In genomic region chr2:79256376-79256775, GRCm38 (mm10) we compare ENCODE assay signal across 8 mouse cellular contexts. TPM values are rescaled to one million over a fixed set of nuclear protein-coding genes. Genes with fewer than 3 reads are reported as not detected.
DNase-seq lines count a peak whose midpoint lies in the region; ATAC-seq and TF ChIP-seq lines count a peak whose summit lies in the region.

No protein-coding gene starts in this region.

- no peak for DNase-seq in liver, adult 2 months (ENCODE audit: extremely low read depth, low read depth, low spot score)
- no peak for DNase-seq in liver
- DNase-seq in embryonic facial prominence, embryonic 14.5 days (ENCODE audit: low spot score): no peak
- DNase-seq in limb, embryonic 11.5 days (ENCODE audit: low spot score): no peak
- no peak for DNase-seq in cerebellum, adult 11-12 months
- DNase-seq in gastrocnemius, adult 18-20 months (ENCODE audit: low spot score): no peak
- DNase-seq in adrenal gland, adult 18-20 months (ENCODE audit: low spot score in 2 of 2): no peak

- no peaks in the 10 kb centered on the region for H3K9me3 ChIP-seq in embryonic facial prominence, embryonic 14.5 days (ENCODE audit: control insufficient read depth, low read length)
- no peaks in the 10 kb centered on the region for H3K9me3 ChIP-seq in limb, embryonic 11.5 days (ENCODE audit: control insufficient read depth, low read length)
- H3K9me3 ChIP-seq in neural tube, embryonic 15.5 days (replicated peaks): no peaks in the 10 kb centered on the region

- no peaks in the 10 kb centered on the region; the same call in 1 of the 2 replicates for H3K4me1 ChIP-seq in liver, adult 2 months (ENCODE audit: control insufficient read depth, insufficient read depth, low read length)
- peaks cover 15% of the 10 kb centered on the region for H3K4me1 ChIP-seq in embryonic facial prominence, embryonic 14.5 days (ENCODE audit: control insufficient read depth, insufficient read depth, low read length)
- peaks cover 8% of the 10 kb centered on the region for H3K4me1 ChIP-seq in limb, embryonic 11.5 days (ENCODE audit: control insufficient read depth, insufficient read depth, low read length)
- peaks cover 12% of the 10 kb centered on the region for H3K4me1 ChIP-seq in neural tube, embryonic 15.5 days

- no peaks in the 10 kb centered on the region for H3K36me3 ChIP-seq in liver, adult 2 months (ENCODE audit: control insufficient read depth, insufficient read depth, low read length)
- no peaks in the 10 kb centered on the region for H3K36me3 ChIP-seq in embryonic facial prominence, embryonic 14.5 days (ENCODE audit: control insufficient read depth, insufficient read depth, low read length)
- H3K36me3 ChIP-seq in limb, embryonic 11.5 days (ENCODE audit: control insufficient read depth, insufficient read depth, low read length): no peaks in the 10 kb centered on the region
- no peaks in the 10 kb centered on the region for H3K36me3 ChIP-seq in neural tube, embryonic 15.5 days

- WGBS in liver, adult 2 months: 74% methylated on average over 1 of the region's 1 CpGs
- WGBS in embryonic facial prominence, embryonic 14.5 days: 52% methylated on average over 1 of the region's 1 CpGs
- WGBS in limb, embryonic 11.5 days: 87% methylated on average over 1 of the region's 1 CpGs
- WGBS in neural tube, embryonic 15.5 days: 73% methylated on average over 1 of the region's 1 CpGs

- no peak for ATAC-seq in embryonic facial prominence, embryonic 14.5 days (ENCODE audit: low read depth)
- no peak for ATAC-seq in limb, embryonic 11.5 days (ENCODE audit: insufficient number of reproducible peaks, low FRiP score, low TSS enrichment, low read depth)
- no peak for ATAC-seq in neural tube, embryonic 15.5 days (ENCODE audit: low FRiP score)

- no peak for TF ChIP-seq CTCF in liver, adult 2 months (IDR thresholded peaks at IDR 0.05; ENCODE audit: low read depth, low read length)

- H3K9ac ChIP-seq in liver, adult 2 months (ENCODE audit: low read depth, low read length): no peak overlapping the region; the same call in 1 of the 2 replicates
- H3K9ac ChIP-seq in embryonic facial prominence, embryonic 14.5 days (ENCODE audit: low read depth, low read length): peak overlapping the region; percentile 66
- H3K9ac ChIP-seq in limb, embryonic 11.5 days (ENCODE audit: low read length): no peak overlapping the region
- H3K9ac ChIP-seq in neural tube, embryonic 15.5 days (replicated peaks): no peak overlapping the region

- H3K79me2 ChIP-seq in liver, adult 2 months (ENCODE audit: control insufficient read depth, insufficient read depth, low read length): no peaks in the 10 kb centered on the region

- peak overlapping the region; percentile 95 for H3K4me2 ChIP-seq in embryonic facial prominence, embryonic 14.5 days (ENCODE audit: low read depth, low read length)
- peak overlapping the region; percentile 93 for H3K4me2 ChIP-seq in limb, embryonic 11.5 days (ENCODE audit: low read depth, severe bottlenecking)
- H3K4me2 ChIP-seq in neural tube, embryonic 15.5 days: peak overlapping the region; percentile 93

- peak overlapping the region; percentile 61; the same call in 1 of the 2 replicates for H3K4me3 ChIP-seq in liver, adult 2 months (ENCODE audit: insufficient read depth, low read depth, low read length)
- H3K4me3 ChIP-seq in embryonic facial prominence, embryonic 14.5 days (ENCODE audit: low read depth, low read length): peak overlapping the region; percentile 53
- H3K4me3 ChIP-seq in limb, embryonic 11.5 days (ENCODE audit: low read depth, low read length): peak overlapping the region; percentile 46; the same call in 1 of the 2 replicates
- H3K4me3 ChIP-seq in neural tube, embryonic 15.5 days (replicated peaks): peak overlapping the region; percentile 52

- TF ChIP-seq POLR2A in liver, adult 2 months (IDR thresholded peaks at IDR 0.05; ENCODE audit: extremely low read depth, insufficient read depth, low read length): no peak

- H3K27me3 ChIP-seq in liver, adult 2 months (ENCODE audit: control insufficient read depth, insufficient read depth, low read length): no peaks in the 10 kb centered on the region
- H3K27me3 ChIP-seq in embryonic facial prominence, embryonic 14.5 days (replicated peaks; ENCODE audit: control insufficient read depth, insufficient read depth, low read length): no peaks in the 10 kb centered on the region
- H3K27me3 ChIP-seq in limb, embryonic 11.5 days (ENCODE audit: control insufficient read depth, insufficient read depth, low read length): peaks cover 3% of the 10 kb centered on the region; the same call in 1 of the 2 replicates
- peaks cover 8% of the 10 kb centered on the region; the same call in 1 of the 2 replicates for H3K27me3 ChIP-seq in neural tube, embryonic 15.5 days (replicated peaks)

- H3K27ac ChIP-seq in liver, adult 2 months (replicated peaks; ENCODE audit: insufficient read depth, low read depth, low read length): peak overlapping the region; percentile 39
- peak overlapping the region; percentile 39; the same call in 1 of the 2 replicates for H3K27ac ChIP-seq in embryonic facial prominence, embryonic 14.5 days (replicated peaks; ENCODE audit: low read depth, low read length)
- no peak overlapping the region for H3K27ac ChIP-seq in limb, embryonic 11.5 days (replicated peaks; ENCODE audit: low read depth, low read length)
- no peak overlapping the region; the same call in 1 of the 2 replicates for H3K27ac ChIP-seq in neural tube, embryonic 15.5 days (replicated peaks)

RNA-seq across cellular contexts. Expression of gene Itga4, which starts 1.1 kb away (rescaled TPM):
- 2.0 and 2.2 TPM in 2 replicates for total RNA-seq in liver, adult 2 months (2014; rRNA removed)
- polyA plus RNA-seq in liver, adult 2 months (2012; rRNA removed): 0.21 and 0.48 TPM in 2 replicates
- 14.1 TPM in 2 replicates for polyA plus RNA-seq in embryonic facial prominence, embryonic 14.5 days (2014; fragmentation: Nextera tagmentation; extraction: Ambion mirVana)
- 7.8 and 8.6 TPM in 2 replicates for polyA plus RNA-seq in limb, embryonic 11.5 days (2014; fragmentation: Nextera tagmentation; extraction: Ambion mirVana)
- 2.8 and 10.3 TPM in 2 replicates for polyA plus RNA-seq in neural tube, embryonic 15.5 days (2015; fragmentation: Nextera tagmentation; extraction: Ambion mirVana)
- 1 to 10 TPM; 4.4 to 5.1 TPM for total RNA-seq in gastrocnemius, adult 18-20 months (2021)
- 1 to 10 TPM; 2.2 to 4.9 TPM for total RNA-seq in adrenal gland, adult 18-20 months (2021)

Comparison
In these comparisons a context has a peak if more than half of its experiments do, and no peak if none do; other contexts are left out.
1. H3K27ac ChIP-seq: peak in liver, adult 2 months (single experiment) and embryonic facial prominence, embryonic 14.5 days (single experiment); none in limb, embryonic 11.5 days (single experiment) and neural tube, embryonic 15.5 days (single experiment).
2. Peak in every context shown above with its lines, with median percentiles within 50 percentile points of each other: H3K4me3 ChIP-seq and H3K4me2 ChIP-seq.